Mouse (Mus musculus) liver, embryonic 15.5 days (tissue): ENCODE data around the gene Dcun1d1. TPM values are rescaled to one million over a fixed set of nuclear protein-coding genes. Genes with fewer than 3 reads are reported as not detected.
A peak's percentile ranks its signal among the peaks of the same experiment; 100 is the strongest.

Source experiments
- ATAC-seq: fragments of 200-750 bp; cut with Nextera tagmentation; 2 replicates; pipeline ENCODE4 v1.8.0; 2017; ENCODE audit warnings: moderate number of reproducible peaks, mild to moderate bottlenecking, moderate library complexity; ENCODE audit not compliant: insufficient read depth
- H3K27ac ChIP-seq: fragments of 300-500 bp; sonication (generic); replicated peaks from 2 replicates; pipeline ENCODE4 v1.5.1; 2015; ENCODE audit warnings: mild to moderate bottlenecking, inconsistent platforms
- H3K27me3 ChIP-seq: fragments of 300-500 bp; sonication (generic); 2 replicates; pipeline ENCODE4 v1.6.1; 2015; ENCODE audit warnings: mild to moderate bottlenecking, inconsistent platforms
- H3K36me3 ChIP-seq: fragments of 300-500 bp; sonication (generic); replicated peaks from 2 replicates; pipeline ENCODE4 v1.6.1; 2015; ENCODE audit warnings: moderate library complexity, mild to moderate bottlenecking, inconsistent platforms
- H3K4me1 ChIP-seq: fragments of 300-500 bp; sonication (generic); replicated peaks from 2 replicates; pipeline ENCODE4 v1.6.1; 2015; ENCODE audit warnings: inconsistent platforms
- H3K4me2 ChIP-seq: fragments of 300-500 bp; sonication (generic); 2 replicates; pipeline ENCODE4 v1.6.1; 2015; ENCODE audit warnings: moderate library complexity, mild to moderate bottlenecking, inconsistent platforms
- H3K4me3 ChIP-seq: fragments of 300-500 bp; sonication (generic); replicated peaks from 2 replicates; pipeline ENCODE4 v1.5.1; 2015; ENCODE audit warnings: mild to moderate bottlenecking, inconsistent platforms
- H3K9ac ChIP-seq: fragments of 300-500 bp; sonication (generic); 2 replicates; pipeline ENCODE4 v1.6.1; 2015; ENCODE audit warnings: moderate library complexity, mild to moderate bottlenecking, inconsistent platforms
- H3K9me3 ChIP-seq: fragments of 300-500 bp; sonication (generic); replicated peaks from 2 replicates; pipeline ENCODE4 v1.6.1; 2016; ENCODE audit warnings: inconsistent platforms
- WGBS: fragments of 180-500 bp; shearing (Covaris S2); methylation state at CpG from one replicate; pipeline ENCODE4 v1.1.7; 2015; ENCODE audit warnings: mixed read lengths; ENCODE audit not compliant: insufficient replicate concordance; 5-methylcytosine and 5-hydroxymethylcytosine counted together
- polyA plus RNA-seq: library from polyadenylated mRNA; unstranded; fragments of >200 nt; fragmentation: Nextera tagmentation; extraction: Ambion mirVana; gene quantifications from 2 replicates; pipeline ENCODE4 v1.2.1, GENCODE M21; 2015

Gene Dcun1d1
- polyA plus RNA-seq, 1 experiment from 2014 or later, result 91.5 TPM

DNA sequence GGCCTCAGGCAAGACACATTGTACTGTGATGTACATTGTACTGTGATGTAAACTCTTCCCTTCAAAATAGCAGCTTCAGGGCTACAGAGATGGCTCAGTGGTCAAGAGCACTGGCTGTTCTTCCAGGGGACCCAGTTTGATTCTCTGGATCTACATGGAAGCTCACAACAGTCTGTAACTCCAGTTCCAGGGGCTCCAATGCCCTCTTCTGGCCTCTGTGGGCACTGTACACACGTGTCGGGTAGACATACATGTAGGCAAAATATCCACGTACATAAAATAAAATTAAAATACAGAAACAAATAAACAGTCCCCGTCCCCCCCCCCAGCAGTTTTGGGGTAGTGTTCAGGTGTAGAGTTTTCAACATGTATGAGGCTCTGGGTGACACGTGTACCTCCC, 25.7 kb upstream of the Dcun1d1 start:
- H3K4me1 ChIP-seq, result 0 out of 2 replicates have a peak, but pooled peaks cover 8% of the 10 kb centered on the region
- WGBS, result 71% methylated on average over 5 of the region's 5 CpGs
- ATAC-seq, result no peak

DNA sequence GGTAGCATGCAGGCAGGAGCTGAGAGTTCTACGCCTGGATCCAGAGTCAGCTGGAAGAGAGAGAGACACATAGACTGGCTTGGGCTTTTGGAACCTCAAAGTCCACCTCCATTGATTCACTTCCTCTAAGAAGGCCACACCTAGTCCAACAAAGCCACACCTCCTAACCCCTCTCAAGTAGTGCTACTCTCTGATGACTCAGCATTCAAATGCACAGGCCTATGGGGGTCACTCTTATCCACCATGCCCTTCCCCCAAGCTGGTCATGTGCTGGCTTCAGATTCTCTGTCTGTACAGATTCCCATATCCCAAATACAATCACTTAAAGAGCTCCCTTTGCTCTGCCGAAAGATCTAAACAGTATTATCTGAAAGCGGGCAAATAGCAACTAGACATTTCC, 20.0 kb upstream of the Dcun1d1 start:
- no peak for ATAC-seq
- Histone ChIP-seq H3K27me3 (no peaks in the 10 kb centered on the region), H3K36me3 (0 out of 2 replicates have a peak, but pooled peaks cover 3% of the 10 kb centered on the region), H3K9me3 (no peaks in the 10 kb centered on the region), H3K9ac (no peak overlapping the region), H3K4me1 (no peaks in the 10 kb centered on the region), H3K4me2 (no peak overlapping the region), H3K4me3 (no peak overlapping the region), H3K27ac (no peak overlapping the region)
- 86% methylated on average over 3 of the region's 3 CpGs for WGBS

More for the DNA sequence above, 25.7 kb upstream of the Dcun1d1 start:
- Histone ChIP-seq H3K27ac (no peak overlapping the region), H3K27me3 (no peaks in the 10 kb centered on the region), H3K36me3 (no peaks in the 10 kb centered on the region), H3K4me2 (no peak overlapping the region), H3K9me3 (no peaks in the 10 kb centered on the region), H3K9ac (no peak overlapping the region), H3K4me3 (no peak overlapping the region)

DNA sequence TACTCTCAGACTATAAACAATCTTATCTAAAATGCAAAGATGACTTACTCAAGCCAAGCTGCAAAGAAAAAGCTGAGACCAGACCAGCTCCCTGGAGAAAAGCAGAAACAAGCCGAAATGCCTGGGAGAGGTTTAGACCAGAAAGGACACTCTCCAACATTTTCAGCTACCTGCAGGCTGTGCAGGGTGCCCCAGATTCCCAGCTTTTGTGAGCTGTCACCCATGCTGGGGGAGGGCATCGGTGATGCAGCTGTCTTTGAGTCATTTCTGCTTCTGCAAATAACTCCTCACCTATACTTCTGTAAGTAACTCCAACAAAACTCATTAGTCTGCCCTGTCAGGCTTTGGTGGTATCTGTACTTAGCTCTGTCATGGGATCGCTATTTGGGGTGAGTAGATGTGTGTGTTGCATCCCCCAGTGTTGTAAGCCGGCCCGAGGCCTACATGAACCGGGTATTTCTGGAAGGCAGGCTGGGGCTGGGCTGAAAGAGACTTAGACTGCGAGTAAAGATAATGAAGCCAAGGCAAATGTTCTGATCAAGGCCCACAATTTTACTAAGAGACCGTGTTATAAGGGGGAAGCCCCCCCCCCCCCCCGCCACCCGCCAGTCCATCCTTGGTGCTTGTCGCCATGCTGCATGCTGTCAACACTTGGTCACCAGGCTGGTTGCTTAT, 17.8 kb upstream of the Dcun1d1 start:
- no peaks in the 10 kb centered on the region for H3K4me1 ChIP-seq
- WGBS, result 81% methylated on average over 11 of the region's 11 CpGs
- H3K4me3 ChIP-seq, result no peak overlapping the region
- no peak overlapping the region for H3K27ac ChIP-seq
- ATAC-seq, result no peak
- no peak overlapping the region for H3K9ac ChIP-seq
- no peaks in the 10 kb centered on the region for H3K27me3 ChIP-seq
- H3K9me3 ChIP-seq, result no peaks in the 10 kb centered on the region
- H3K36me3 ChIP-seq, result 0 out of 2 replicates have a peak, but pooled peaks cover 3% of the 10 kb centered on the region
- H3K4me2 ChIP-seq, result no peak overlapping the region

DNA sequence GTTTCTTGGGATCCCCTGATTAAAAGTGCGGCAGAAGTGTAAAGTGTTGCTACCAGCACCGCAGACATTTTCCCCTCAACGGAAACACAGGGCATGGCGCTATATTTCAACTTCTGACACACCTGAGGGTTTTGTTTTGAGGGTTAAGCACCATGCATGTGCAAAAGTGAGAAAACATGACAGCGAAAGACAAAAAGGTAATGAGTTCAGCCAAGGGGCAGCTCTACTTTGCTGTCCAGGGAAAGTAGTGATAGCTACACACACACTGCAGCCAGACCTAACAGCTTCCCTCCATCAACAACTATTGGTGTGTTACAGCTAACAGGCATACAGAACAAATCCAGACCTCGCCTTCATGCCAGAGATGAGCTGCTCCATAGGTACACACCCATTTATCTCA, 16.6 kb upstream of the Dcun1d1 start:
- no peak overlapping the region for H3K9ac ChIP-seq
- H3K36me3 ChIP-seq, result 0 out of 2 replicates have a peak, but pooled peaks cover 3% of the 10 kb centered on the region
- WGBS, result 77% methylated on average over 6 of the region's 6 CpGs
- no peaks in the 10 kb centered on the region for H3K27me3 ChIP-seq
- H3K9me3 ChIP-seq, result no peaks in the 10 kb centered on the region
- H3K4me3 ChIP-seq, result no peak overlapping the region
- no peak overlapping the region for H3K4me2 ChIP-seq
- no peak for ATAC-seq
- no peak overlapping the region for H3K27ac ChIP-seq
- no peaks in the 10 kb centered on the region for H3K4me1 ChIP-seq

DNA sequence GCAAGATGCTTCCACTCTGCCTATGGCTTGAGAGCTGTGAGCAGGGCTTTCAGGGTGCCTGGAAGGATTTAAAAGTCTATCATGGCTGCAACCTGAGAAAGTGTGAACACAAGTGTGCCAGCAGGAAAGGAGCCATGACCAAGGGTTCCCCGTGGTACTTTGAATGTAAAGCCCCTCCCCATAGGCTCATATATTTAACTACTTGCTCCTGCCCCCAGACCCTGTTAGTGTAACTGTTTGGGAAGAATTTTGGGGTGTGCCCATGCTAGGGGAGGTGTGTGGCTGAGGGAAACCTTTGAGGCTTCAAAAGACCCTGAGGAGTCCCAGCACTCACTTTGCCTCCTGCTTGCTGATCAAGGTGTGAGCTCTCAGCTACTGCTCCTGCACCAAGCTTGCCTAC, 15.9 kb upstream of the Dcun1d1 start:
- Histone ChIP-seq H3K4me2 (no peak overlapping the region), H3K27me3 (no peaks in the 10 kb centered on the region), H3K36me3 (0 out of 2 replicates have a peak, but pooled peaks cover 3% of the 10 kb centered on the region), H3K9me3 (no peaks in the 10 kb centered on the region), H3K9ac (no peak overlapping the region), H3K27ac (no peak overlapping the region), H3K4me3 (no peak overlapping the region), H3K4me1 (no peaks in the 10 kb centered on the region)
- no peak for ATAC-seq
- WGBS, result 37% methylated on average over 1 of the region's 1 CpGs

DNA sequence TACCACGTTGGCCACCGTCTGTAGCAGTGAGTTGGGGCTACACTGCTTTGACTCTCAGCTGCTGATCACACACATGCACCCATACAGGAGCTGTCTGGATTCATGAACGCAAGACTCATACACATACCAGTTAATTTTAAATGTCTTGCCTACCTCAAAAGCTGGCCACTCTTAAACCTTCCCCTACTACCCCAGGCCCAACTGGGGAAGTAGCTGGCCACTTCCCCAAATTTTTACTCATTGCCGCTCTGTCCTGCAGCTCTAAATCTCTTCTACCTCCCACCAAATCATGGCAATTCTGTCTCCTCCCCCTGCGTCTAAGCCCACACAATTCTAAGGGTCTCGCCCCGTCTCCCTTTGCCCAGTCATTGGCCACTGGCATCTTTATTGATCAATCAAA, 11.0 kb upstream of the Dcun1d1 start:
- no peak for ATAC-seq
- 51% methylated on average over 7 of the region's 7 CpGs for WGBS
- no peaks in the 10 kb centered on the region for H3K4me1 ChIP-seq

DNA sequence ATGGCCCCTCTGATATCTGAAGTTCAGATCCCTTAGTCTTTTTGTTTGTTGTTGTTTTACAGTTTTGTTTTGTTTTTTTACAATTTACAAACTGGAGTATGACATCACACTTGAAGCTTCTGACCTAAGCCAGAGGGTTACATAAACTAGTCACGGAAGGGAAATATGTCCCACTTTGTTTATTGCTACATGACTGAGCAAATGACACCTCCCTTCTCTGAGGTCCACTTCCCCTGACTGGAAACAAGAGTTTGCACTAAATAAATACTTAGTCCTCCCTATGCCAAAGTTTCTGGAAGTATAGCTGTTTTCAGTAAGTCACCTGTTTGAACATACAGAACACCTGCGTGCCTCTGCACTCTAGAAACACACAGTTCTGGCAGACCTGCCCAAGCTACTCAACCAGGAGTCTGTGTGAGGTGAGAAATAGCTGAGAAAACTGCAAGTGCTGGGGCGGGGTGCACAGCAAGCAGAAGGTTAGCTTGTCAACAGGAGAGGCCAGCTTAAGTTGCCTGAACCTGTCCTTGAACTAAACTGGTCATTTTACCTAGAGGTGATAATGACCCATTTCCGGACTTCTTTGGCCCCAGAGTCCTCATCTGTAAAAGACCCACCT, 3.4 kb upstream of the Dcun1d1 start:
- 63% methylated on average over 4 of the region's 4 CpGs for WGBS
- ATAC-seq, result no peak
- Histone ChIP-seq H3K4me2 (no peak overlapping the region), H3K9me3 (no peaks in the 10 kb centered on the region), H3K36me3 (peaks cover 19% of the 10 kb centered on the region), H3K4me3 (no peak overlapping the region), H3K27ac (no peak overlapping the region), H3K9ac (no peak overlapping the region), H3K4me1 (peaks cover 3% of the 10 kb centered on the region), H3K27me3 (no peaks in the 10 kb centered on the region)

More for the DNA sequence above, 11.0 kb upstream of the Dcun1d1 start:
- H3K9ac ChIP-seq, result no peak overlapping the region
- no peaks in the 10 kb centered on the region for H3K36me3 ChIP-seq
- no peak overlapping the region for H3K4me2 ChIP-seq
- H3K9me3 ChIP-seq, result no peaks in the 10 kb centered on the region
- no peak overlapping the region for H3K27ac ChIP-seq
- no peaks in the 10 kb centered on the region for H3K27me3 ChIP-seq
- H3K4me3 ChIP-seq, result no peak overlapping the region

DNA sequence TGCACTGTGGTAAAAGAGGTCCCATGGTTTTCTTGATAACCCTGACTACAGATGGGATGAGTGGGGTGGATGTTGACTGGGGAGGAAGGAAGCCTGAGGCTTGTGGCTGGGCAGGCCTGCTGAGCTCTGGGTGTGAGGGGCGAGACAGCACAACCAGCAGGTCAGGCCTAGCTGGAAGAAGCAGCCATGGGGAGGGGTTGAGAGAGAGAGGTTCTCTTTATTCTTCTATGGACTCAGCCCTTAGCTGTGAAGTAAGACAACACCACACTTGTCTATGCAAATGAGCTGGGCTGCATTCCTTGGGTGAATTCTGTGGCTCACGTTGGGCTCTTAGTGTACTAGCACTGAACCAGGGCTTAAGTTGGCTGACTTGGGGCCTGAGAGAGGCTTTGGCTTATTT, 2.8 kb upstream of the Dcun1d1 start:
- Histone ChIP-seq H3K4me1 (peaks cover 9% of the 10 kb centered on the region), H3K36me3 (peaks cover 19% of the 10 kb centered on the region), H3K4me3 (no peak overlapping the region), H3K9ac (no peak overlapping the region), H3K27me3 (no peaks in the 10 kb centered on the region), H3K4me2 (no peak overlapping the region), H3K27ac (no peak overlapping the region), H3K9me3 (no peaks in the 10 kb centered on the region)
- ATAC-seq, result no peak
- 37% methylated on average over 2 of the region's 2 CpGs for WGBS

DNA sequence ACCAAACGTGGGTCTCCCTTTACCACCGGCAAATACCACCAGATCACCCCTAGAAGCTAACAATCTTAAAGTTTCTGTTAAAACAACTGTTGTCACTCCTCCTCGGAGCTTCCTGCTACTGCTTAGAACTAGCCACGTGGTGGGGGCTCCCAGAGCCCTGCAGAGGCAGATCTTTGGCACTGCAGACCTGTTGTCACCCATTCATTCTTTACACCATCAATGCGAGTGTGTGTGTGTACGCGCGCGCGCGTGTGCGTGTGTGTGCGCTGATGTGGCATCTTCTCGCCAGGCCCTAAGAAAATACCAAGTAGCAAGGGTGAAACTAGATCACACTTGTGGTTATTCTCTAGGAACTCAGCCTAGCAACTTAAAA, 3.9 kb downstream of the Dcun1d1 start:
- Histone ChIP-seq H3K9ac (peak overlapping the region; percentile 100), H3K4me2 (peak overlapping the region; percentile 85), H3K4me3 (peak overlapping the region; percentile 97), H3K9me3 (no peaks in the 10 kb centered on the region), H3K27ac (peak overlapping the region; percentile 93), H3K36me3 (peaks cover 12% of the 10 kb centered on the region), H3K27me3 (no peaks in the 10 kb centered on the region), H3K4me1 (peaks cover 47% of the 10 kb centered on the region)
- WGBS, result under 1% methylated on average over 14 of the region's 14 CpGs
- ATAC-seq, result no peak

DNA sequence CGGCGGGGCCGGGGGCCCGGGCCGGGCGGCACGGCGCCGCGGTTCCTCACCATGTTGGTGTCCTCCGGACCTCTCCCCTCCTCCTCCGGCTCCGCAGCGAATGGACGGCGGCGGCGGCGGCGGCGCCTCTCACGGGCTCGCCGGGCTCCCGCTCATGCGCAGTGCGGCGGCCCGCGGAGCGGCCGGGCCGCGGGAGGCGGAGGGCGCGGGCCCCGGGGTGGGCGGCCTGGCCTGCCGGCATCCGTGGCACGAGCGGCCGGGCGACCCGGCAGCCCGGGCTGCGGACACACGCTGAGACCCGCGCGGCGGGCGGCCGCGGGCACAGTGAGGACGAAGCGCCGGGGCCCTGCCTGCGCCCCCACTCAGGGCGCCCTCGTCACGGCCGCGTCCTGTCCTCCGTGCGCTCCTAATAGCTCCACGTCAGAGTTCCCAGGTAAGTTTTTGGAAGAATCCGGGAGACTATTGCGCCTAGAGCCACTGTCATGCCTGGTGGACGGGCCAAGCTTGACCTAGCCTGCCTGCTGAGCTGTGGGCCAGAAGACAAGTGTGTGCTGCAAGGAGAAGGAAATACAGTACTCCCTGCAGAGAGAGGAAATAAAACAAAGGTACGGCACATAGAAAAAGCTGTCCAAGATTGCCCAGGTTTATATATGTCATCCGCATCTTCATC, 4.4 kb downstream of the Dcun1d1 start:
- Histone ChIP-seq H3K36me3 (peaks cover 9% of the 10 kb centered on the region), H3K27ac (peak overlapping the region; percentile 93), H3K4me1 (peaks cover 50% of the 10 kb centered on the region), H3K4me3 (peak overlapping the region; percentile 97), H3K27me3 (no peaks in the 10 kb centered on the region), H3K9ac (peak overlapping the region; percentile 100), H3K9me3 (no peaks in the 10 kb centered on the region), H3K4me2 (peak overlapping the region; percentile 85)
- peak; percentile 86 for ATAC-seq
- WGBS, result under 1% methylated on average over 56 of the region's 73 CpGs
